Mouse (Mus musculus) spleen, embryonic (tissue): ENCODE results near the gene Cers5.

Experiments used
- CTCF ChIA-PET: fragments of 350-600 bp; sonication (Branson Sonifier 250); formaldehyde crosslinking; loops from one replicate; lab custom pipeline; 2022; lab: Charles Lee

Gene Cers5

DNA sequence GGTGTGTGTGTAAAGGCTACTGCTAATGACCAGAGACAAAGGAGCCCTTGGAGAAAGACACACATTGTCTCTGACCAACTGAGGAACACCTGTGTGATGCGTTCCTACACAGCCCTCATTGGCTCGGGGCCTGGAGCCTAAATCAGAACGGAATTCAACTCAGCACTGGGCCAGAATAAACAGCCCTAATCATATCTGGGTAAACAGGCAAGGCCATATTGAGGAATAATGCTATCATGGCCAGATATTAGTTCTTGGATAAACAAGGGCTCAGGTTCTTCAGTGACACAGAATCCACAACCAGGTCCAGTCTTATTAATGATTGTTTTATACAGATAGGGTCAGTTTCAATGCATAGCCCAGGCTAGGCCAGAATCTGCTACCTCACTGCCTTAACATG, 18.3 kb upstream of the Cers5 start:
- CTCF ChIA-PET = no interaction called here

DNA sequence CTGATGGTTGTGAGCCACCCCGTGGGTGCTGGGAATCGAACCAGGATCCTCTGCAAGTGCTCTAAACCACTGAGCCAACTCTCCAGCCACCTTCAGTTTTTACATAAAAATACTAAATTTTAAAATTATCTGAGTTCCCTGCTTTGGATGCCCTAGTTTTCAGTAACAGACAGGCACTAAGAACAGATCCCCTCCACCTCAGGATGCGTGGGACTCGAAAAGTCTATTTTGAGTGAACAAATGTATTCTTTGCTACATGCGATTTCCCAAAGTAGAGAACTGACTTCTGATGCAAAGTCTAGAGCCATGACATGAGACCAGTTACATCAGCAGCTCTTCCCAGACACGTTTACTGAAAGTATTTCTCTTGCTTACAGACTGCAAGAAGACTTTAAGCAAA, 17.8 kb upstream of the Cers5 start:
- CTCF ChIA-PET = no interaction called here

DNA sequence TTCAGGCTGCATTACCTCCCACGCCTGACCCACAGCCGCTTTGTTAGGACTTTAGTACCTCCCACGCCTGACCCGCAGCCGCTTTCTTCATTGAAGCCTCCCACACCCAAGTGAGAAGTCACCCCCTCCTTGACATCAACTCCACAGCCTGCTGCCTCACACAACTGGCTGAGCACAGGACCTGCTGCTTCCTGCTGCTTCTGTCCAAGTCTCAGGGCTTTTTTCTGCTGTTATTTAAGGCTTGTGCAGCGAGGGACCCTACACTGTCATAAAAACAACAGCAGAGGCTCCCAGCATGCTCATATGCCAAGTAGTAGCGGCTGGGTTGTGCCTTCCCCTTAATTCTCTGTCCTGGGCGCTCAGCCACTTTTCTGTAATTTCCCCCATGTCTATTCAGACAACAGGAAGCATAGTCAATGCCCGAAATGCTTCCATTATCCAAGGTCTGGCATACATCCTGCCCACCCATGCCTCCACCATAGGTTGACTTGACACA, 15.0 kb upstream of the Cers5 start:
- CTCF ChIA-PET = no interaction called here

DNA sequence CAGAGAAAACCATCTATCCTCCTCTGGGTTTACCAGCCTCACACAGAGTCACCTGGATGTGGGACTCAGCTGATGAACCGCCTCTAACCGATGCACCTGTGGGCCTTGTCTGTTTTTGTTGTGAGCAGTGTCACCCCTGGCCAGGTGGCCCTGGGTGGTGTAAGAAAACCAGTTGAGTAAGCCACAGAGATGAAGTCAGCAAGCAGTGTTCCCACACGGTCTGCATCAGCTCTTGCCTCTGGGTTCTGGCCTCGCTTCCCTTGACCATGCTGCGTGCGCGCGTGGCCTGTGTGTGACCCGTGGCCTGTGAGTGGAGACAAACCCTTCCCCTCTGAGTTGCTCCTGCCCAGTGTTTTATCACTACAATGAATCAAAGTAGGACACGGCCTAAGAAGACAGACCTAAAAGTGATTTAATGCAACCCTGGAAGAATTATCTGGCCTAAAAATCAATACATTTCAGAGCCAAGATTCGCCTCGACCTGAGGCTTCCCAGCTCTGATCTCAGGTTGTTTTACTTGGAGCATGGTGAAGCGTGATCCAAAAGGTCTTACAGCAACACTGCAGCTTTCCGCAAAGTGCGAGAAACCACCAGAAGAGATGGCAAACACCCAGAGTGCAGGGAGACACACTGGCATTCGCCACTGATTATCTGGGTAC, 6.1 kb upstream of the Cers5 start:
- CTCF ChIA-PET = interaction anchor here (0.6 to 1.0 kb wide), 3 partner anchors 54 to 64 kb away, joined by 3 to 4 read pairs (median 4); partner anchors contain the start of gene Cox14

DNA sequence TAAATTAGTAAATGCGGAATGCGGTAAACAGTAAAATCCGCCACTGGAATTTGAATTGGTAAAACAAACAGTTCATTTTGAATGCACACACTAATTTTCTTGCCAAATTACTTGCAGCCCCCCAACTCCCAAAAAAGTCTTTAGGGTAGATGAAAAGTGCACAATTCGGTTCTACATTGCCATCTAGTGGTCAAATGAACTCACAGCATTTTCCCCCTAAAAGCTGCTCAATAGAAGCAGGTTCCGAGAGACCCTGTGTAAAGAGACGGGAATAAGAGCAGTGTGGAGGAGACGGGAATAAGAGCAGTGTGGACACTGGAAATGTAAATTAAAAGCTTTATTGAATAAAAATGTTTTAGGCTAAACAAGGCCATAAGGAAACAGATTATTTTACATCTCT, 5.5 kb upstream of the Cers5 start:
- CTCF ChIA-PET = interaction anchor here (0.6 to 1.0 kb wide), 3 partner anchors 53 to 63 kb away, joined by 3 to 4 read pairs (median 4); partner anchors contain the start of gene Cox14

DNA sequence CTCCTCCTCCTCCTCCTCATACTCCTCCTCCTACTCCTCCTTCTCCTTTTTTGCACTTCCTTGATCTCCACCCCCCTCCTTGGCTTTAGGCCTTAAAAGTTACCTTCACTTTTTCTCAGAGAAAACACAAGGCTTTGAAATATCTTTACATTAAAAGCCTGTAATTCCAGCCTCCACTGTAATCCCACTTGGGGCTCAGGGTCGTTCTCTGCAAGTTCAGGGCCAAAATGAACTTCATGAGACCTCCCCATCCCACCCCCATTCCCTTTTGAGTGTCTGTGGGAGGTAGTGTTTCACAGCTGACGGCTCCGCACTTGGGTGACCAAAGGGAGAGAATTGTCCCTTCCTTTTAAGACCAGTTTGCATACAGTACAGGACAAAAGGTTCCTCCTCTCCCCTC, 240 bp upstream of the Cers5 start:
- CTCF ChIA-PET = no interaction called here

DNA sequence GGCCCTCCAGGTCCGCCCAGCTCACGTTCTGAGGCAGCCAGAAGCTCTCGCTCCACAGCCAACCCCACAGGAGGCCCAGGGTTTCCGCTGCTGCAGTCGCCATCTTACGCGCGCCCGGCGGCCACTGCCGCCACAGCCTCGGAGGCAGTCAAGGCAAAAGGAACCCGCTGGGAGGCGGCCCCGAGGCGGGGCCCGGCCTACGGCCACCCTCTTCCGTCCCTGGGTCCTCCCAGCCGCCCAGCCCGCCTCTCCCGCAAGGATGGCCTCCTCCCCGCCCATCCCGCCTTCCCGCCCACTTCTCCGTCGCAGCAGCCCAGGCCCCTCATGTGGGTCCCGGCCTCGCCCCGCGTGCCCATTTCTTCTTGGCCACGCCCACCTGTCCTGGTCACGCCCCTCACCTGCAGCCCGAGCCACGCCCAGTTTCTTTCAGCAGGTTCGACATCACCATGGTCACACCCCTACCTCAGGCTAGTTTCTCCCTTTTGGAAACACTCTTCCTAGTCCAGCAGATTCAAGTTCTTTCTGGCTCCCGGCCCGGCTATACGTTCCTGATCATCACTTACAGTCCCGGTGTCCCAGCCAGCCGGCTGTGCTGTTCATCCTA, 306 bp downstream of the Cers5 start:
- CTCF ChIA-PET = no interaction called here

DNA sequence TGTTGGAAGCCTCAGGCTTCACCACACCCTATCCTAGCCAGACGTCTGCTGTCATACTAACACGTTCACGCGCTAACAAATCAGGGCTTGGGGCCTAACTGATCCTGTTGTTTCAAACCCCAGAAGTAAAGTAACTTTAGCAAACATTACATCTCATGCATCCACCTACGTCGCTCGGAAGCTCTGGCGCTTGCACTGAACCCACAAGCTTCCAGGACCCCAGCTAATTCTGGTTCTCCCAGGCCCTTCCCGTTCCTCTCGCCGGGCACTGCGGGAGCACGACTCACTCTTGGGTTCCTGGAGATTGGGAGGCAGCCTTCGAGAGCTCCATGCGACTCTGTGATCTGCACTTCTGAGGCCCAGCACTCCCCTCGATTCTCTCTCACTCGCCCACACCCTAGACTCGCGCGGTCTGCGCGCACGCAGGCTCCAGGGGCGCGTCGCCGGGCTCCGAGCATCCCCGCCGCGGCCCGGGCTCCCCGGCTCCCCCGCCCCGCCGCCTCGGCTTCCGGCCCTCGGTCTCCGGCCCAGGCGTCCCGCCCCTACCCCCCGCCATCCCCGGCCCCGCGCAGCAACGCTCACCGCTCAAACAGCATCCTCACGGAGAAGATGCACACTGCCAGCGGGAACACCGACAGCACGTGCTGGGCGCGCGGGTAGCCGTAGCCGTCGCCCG, 946 bp downstream of the Cers5 start:
- CTCF ChIA-PET = no interaction called here

DNA sequence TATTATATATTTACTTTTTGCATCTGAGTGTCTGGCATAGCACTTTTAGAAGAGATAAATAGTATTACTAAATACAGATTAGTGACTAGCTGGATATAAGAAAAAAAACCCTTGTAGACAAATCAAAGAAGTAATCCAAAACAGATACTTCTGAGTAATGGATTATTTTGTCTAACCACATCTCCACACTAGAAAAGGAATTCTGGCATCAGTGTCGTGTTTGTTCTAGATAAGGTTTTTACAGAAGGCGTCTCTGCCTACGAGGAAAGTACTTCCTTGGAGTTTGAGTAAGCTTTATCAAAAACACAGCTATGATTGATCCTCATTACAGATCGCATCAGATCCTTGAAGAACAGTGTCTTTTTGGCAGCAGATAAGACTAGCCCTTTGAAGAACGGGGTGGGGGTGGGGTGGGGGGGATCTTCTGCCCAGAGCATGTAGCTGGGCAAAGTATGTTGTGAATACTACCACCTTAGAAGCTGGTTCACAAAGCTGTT, 1.6 kb downstream of the Cers5 start:
- CTCF ChIA-PET = interaction anchor here (0.6 kb wide), 1 partner anchor 376 kb away, joined by 4 read pairs; no protein-coding TSS in a partner anchor

DNA sequence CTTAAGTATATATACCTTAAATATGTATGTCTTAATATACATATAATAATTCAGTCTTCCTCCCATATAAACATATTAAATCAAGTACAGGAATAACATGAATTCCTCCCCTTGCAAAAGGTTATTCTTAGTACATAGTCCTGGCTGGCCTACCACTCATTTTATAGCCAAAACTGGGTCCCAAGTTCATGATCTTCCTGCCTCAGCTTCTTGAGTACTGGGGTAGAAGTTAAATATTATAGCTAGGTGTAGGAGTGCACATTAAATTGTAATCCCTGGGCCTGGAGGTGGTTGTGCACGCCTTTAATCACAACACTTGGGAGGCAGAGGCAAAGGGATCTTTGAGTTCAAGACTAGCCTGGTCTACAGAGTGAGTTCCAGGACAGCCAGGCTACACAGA, 3.9 kb downstream of the Cers5 start:
- CTCF ChIA-PET = no interaction called here

DNA sequence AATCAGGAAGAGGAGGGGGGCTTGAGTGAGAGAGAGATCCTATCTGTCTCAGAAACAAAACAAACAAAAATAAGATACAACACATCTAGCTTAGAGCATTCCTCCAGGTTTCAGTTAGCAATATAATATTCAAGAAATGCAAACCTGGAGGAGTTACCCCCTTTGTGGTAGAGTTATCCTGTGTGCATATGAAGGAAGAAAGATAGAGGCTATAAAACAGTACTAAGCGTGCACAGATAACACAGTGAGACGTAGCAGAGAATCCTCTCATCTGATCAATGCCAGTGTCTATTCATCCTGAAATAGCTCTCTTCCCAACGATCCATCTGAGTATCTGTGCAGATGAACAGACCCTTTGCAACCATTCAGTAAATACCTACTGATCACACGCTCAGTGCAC, 5.2 kb downstream of the Cers5 start:
- CTCF ChIA-PET = no interaction called here

DNA sequence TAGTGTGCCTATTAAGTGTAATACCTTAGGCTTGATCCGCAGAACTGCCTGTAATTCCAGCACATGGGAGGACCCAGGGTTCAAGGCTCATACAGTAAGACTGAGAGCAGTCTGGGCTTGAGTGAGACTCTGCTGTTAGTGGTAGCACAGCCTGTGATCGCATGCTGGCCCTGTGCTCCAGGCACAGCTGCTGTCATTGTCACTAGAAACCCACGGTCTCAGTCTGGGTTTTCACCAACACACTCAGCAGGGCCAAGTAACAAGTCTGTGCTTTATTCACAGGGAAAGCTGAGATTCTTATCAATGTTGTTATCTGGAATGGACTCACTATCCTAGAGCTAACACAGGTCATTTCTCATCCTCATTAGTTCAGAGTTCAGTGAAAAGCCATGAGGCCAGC, 18.5 kb downstream of the Cers5 start:
- CTCF ChIA-PET = no interaction called here

DNA sequence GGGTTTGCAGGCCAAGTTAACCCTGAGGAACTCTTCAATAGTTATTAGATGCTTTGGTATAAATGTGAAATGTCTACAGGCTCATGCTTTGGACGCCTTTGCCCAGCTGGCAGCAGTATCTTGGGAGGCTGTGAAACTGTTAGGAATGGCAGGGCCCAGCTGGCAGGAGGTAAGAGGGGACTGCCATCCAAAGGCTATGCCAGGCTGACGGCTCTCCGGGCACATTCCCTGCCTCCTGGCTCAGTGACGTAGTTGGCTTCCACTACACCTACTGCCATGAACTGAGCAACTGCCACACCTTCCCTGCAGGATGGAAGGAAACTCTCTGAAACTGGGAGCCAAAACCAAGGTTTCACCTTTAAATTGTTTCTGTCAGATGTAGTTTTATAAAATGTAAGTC, 32.5 kb downstream of the Cers5 start:
- CTCF ChIA-PET = no interaction called here

DNA sequence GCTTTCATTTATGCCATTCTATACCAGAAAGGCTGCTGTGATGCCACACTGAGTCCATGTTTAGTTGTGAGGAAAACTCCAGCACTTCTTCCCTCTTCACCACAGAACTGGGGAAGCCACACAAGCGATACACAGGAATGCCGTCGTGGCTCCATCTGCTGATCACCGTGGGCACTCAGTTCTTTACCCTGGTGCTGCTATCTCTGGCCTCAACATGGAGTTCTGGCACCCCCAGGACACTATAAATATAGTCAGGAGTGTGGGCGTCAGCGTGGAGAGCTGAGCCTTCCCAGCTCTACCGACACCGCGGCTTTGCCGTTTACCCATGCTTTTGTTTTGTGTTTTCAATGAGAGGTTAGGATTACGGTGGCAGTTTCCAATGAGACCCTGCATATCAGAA, 36.0 kb downstream of the Cers5 start:
- CTCF ChIA-PET = no interaction called here

DNA sequence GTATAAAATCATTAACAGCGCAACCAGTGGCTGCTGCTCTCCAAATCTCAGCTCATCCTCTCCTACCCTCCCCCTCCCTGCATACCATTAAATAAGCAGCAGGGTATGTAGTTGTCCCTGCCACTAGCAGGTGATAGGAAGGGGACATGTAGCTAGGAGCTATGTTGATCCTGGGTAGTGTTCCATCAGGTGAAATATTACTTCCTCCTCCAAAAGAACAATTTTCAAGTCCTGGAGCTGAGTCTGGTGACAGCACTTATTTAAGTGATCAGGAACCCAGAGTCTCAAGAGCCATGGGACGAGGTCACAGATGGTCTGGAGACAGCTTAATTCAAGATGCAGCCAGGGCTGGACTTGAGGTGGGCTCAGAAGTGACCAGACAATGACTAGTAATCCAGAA, 37.1 kb downstream of the Cers5 start:
- CTCF ChIA-PET = no interaction called here

DNA sequence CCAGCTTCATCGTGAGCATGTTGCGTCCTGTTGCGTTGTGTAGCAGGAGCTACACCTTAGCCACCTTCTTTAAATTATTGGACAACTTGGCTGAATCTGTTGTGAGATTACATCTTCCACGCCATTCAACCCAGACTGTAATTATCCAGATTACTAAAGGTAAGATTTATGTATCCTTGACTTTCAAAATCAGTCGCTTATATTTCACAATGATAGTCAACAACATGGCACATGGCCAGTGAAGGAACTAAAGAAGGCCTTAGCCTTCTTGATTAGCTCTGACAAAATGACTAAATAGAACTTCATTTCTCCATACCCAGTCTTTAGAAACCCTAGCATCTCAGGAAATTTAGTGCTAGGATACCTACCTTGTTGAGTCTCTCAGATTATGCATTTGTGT, 39.5 kb downstream of the Cers5 start:
- CTCF ChIA-PET = interaction anchor here (0.6 kb wide), 2 partner anchors 14 to 614 kb away, joined by 4 to 11 read pairs; no protein-coding TSS in a partner anchor

DNA sequence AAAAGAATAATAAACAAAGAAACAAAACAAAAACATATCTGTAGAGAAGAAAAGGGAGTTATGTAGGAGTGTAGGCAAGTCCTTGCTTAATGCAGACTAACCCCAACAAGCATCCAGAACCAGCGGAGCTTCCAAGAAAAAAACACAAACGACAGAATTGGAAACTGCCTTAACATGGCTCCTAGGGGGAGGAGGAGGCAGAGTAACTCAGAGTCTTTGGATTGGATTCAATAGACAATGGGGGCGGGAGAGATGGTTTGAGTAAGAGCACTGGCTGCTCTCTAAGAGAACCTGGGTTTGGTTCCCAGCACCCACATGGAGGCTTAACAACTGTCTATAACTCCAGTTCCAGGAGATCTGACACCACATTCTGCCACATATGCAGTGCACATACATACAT, 41.0 kb downstream of the Cers5 start:
- CTCF ChIA-PET = interaction anchor here (0.6 kb wide), 1 partner anchor 49 kb away, joined by 3 read pairs; no protein-coding TSS in a partner anchor

DNA sequence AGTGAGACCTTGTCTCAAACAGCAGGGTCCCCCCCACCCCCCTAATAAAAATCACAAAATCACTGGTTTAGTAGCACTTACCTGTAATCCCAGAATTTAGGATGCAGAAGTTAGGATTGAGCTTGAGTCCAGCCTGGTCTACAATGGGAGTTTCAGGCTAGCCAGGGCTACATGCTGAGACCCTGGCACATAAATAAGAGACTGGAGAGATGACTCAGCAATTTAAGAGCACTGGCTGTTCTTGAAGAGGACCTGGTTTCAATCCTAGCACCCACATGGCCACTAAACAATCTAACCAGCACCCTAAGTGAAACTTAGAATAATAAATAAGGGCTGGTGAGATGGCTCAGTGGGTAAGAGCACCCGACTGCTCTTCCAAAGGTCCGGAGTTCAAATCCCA, 41.5 kb downstream of the Cers5 start:
- CTCF ChIA-PET = interaction anchor here (0.6 kb wide), 1 partner anchor 49 kb away, joined by 3 read pairs; no protein-coding TSS in a partner anchor

DNA sequence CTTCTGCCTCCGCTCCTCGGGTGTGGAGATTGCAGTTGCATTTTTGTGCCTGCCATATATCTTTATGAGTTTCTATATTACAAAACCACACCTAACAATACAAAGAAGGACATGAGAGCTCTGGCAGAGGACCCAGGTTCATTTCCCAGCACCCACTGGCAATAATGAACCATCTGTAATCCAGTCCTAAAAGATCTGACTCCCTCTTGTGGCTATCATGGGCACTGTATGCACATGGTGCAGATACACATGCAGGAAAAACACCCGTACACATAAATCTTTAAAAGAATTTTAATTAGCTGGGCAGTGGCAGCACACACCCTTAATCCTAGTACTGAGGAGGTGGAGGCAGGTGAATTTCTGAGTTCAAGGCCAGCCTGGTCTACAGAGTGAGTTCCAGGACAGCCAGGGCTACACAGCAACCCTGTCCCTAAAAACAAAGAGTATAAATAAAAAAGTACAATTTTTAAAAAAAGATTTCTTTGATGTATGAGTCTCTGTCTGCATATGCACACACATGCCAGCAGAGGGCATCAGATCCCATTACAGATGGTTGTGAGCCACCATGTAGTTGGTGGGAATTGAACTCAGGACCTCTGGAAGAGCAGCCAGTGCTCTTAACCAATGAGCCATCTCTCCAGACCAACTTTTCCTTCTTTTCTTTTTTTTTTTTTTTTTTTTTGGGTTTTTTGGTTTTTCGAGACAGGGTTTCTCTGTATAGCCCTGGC, 43.5 kb downstream of the Cers5 start:
- CTCF ChIA-PET = interaction anchor here (0.7 to 1.1 kb wide), 3 partner anchors 9 to 162 kb away, joined by 3 to 9 read pairs (median 6); no protein-coding TSS in a partner anchor

DNA sequence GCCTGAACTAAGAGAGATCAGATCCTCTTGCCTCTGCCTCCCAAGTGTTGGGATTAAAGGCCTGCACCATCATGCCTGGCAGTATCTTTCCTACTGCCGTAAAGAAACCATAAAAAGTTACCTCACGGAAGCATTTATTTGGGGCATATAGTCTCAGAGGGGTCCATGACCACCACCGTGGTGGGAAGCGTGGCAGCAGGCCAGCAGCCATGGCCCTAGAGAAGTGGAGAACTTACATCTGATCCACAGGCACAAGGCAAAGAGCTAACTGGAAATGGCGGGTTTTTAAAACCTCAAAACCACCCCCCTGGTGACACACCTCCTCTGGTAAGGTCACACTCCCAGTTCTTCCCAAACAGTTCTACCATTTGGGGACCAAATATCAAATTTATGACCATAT, 44.5 kb downstream of the Cers5 start:
- CTCF ChIA-PET = interaction anchor here (1.1 kb wide), 1 partner anchor 10 kb away, joined by 6 read pairs; no protein-coding TSS in a partner anchor

DNA sequence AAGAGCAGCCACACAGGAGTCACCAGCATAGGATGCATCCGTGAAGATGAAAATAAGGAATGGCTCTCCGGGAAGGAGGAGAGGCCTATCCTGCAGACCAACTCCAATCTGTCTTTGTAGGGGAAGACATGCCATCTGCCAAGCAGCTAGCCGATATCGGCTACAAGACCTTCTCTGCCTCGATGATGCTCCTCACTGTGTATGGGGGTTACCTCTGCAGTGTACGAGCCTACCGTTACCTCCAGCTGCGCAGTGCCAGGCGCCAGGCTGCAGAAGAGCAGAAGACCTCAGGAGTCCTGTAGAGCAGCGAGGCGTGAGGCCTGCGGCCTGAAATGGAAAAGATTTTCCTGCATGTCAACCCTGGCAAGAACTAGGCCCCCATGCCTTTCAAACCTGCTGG, 45.2 kb downstream of the Cers5 start:
- CTCF ChIA-PET = no interaction called here
